Mouse (Mus musculus): ENCODE results near the gene Hmgcr.

Gene Hmgcr

GRCm38 (mm10) chr13:96670406-96671077 lies at the start of gene Hmgcr:
Hmgcr (minus strand) TSS chr13:96670936.
- in situ Hi-C loops (cut with MboI; ENCODE audit: unreplicated experiment in 2 of 2) = loop anchor here (10.0 to 25.0 kb wide), 5 partner anchors 317 to 1592 kb away; partner anchors contain the start of genes Ankra2 (in 2 of the 2), Utp15 (in 2 of the 2), Gfm2 (in 1 of the 2) and Nsa2 (in 1 of the 2)

- in situ Hi-C loops (cut with MboI; ENCODE audit: unreplicated experiment in 2 of 2) = no loop called here
Measured at GRCm38 (mm10) chr13:96720003-96720402, 49.3 kb upstream of the Hmgcr start.

GRCm38 (mm10) chr13:96717821-96718220 lies 47.1 kb upstream of the Hmgcr start:
- in situ Hi-C loops (cut with MboI; ENCODE audit: unreplicated experiment in 2 of 2) = no loop called here

- in situ Hi-C loops (cut with MboI; ENCODE audit: unreplicated experiment in 2 of 2) = no loop called here
Measured at GRCm38 (mm10) chr13:96716311-96716710, 45.6 kb upstream of the Hmgcr start.

- in situ Hi-C loops (cut with MboI; ENCODE audit: unreplicated experiment in 2 of 2) = no loop called here
Measured at GRCm38 (mm10) chr13:96709269-96710233, 38.8 kb upstream of the Hmgcr start.

GRCm38 (mm10) chr13:96702567-96703278 lies 32.0 kb upstream of the Hmgcr start:
- in situ Hi-C loops (cut with MboI; ENCODE audit: unreplicated experiment in 2 of 2) = no loop called here

- in situ Hi-C loops (cut with MboI; ENCODE audit: unreplicated experiment in 2 of 2) = no loop called here
Measured at GRCm38 (mm10) chr13:96697805-96698586, 27.3 kb upstream of the Hmgcr start.

GRCm38 (mm10) chr13:96695428-96695827 lies 24.7 kb upstream of the Hmgcr start:
- in situ Hi-C loops (cut with MboI; ENCODE audit: unreplicated experiment in 2 of 2) = no loop called here

- in situ Hi-C loops (cut with MboI; ENCODE audit: unreplicated experiment in 2 of 2) = no loop called here
Measured at GRCm38 (mm10) chr13:96689901-96690300, 19.2 kb upstream of the Hmgcr start.

GRCm38 (mm10) chr13:96687261-96687660 lies 16.5 kb upstream of the Hmgcr start:
- in situ Hi-C loops (cut with MboI; ENCODE audit: unreplicated experiment in 2 of 2) = no loop called here

GRCm38 (mm10) chr13:96684779-96685178 lies 14.0 kb upstream of the Hmgcr start:
- in situ Hi-C loops (cut with MboI; ENCODE audit: unreplicated experiment in 2 of 2) = no loop called here

GRCm38 (mm10) chr13:96681088-96681620 lies 10.4 kb upstream of the Hmgcr start:
- in situ Hi-C loops (cut with MboI; ENCODE audit: unreplicated experiment in 2 of 2) = no loop called here

GRCm38 (mm10) chr13:96680163-96681087 lies 9.7 kb upstream of the Hmgcr start:
- in situ Hi-C loops (cut with MboI; ENCODE audit: unreplicated experiment in 2 of 2) = no loop called here

GRCm38 (mm10) chr13:96678616-96679015 lies 7.9 kb upstream of the Hmgcr start:
- in situ Hi-C loops (cut with MboI; ENCODE audit: unreplicated experiment in 2 of 2) = loop anchor here in 1 of 2 experiments (10.0 kb wide), 1 partner anchor 526 kb away; no protein-coding TSS in a partner anchor

GRCm38 (mm10) chr13:96677071-96677470 lies 6.3 kb upstream of the Hmgcr start:
- in situ Hi-C loops (cut with MboI; ENCODE audit: unreplicated experiment in 2 of 2) = loop anchor here in 1 of 2 experiments (10.0 kb wide), 1 partner anchor 528 kb away; no protein-coding TSS in a partner anchor

GRCm38 (mm10) chr13:96675756-96676155 lies 5.0 kb upstream of the Hmgcr start:
- in situ Hi-C loops (cut with MboI; ENCODE audit: unreplicated experiment in 2 of 2) = loop anchor here in 1 of 2 experiments (10.0 kb wide), 1 partner anchor 529 kb away; no protein-coding TSS in a partner anchor

- in situ Hi-C loops (cut with MboI; ENCODE audit: unreplicated experiment in 2 of 2) = loop anchor here (10.0 to 25.0 kb wide), 5 partner anchors 313 to 1588 kb away; partner anchors contain the start of genes Ankra2 (in 2 of the 2), Utp15 (in 2 of the 2), Gfm2 (in 1 of the 2) and Nsa2 (in 1 of the 2)
Measured at GRCm38 (mm10) chr13:96673817-96674216, 3.1 kb upstream of the Hmgcr start.

GRCm38 (mm10) chr13:96672276-96672675 lies 1.5 kb upstream of the Hmgcr start:
- in situ Hi-C loops (cut with MboI; ENCODE audit: unreplicated experiment in 2 of 2) = loop anchor here (10.0 to 25.0 kb wide), 5 partner anchors 315 to 1590 kb away; partner anchors contain the start of genes Ankra2 (in 2 of the 2), Utp15 (in 2 of the 2), Gfm2 (in 1 of the 2) and Nsa2 (in 1 of the 2)
